Mouse (Mus musculus) right cerebral cortex, adult 18-20 months (tissue): ENCODE data around the gene Slc33a1.

Source experiments
- DNase-seq: peaks from one replicate; pipeline ENCODE4 v3.0.0; 2022; ENCODE audit warnings: mixed read lengths

Gene Slc33a1

DNA sequence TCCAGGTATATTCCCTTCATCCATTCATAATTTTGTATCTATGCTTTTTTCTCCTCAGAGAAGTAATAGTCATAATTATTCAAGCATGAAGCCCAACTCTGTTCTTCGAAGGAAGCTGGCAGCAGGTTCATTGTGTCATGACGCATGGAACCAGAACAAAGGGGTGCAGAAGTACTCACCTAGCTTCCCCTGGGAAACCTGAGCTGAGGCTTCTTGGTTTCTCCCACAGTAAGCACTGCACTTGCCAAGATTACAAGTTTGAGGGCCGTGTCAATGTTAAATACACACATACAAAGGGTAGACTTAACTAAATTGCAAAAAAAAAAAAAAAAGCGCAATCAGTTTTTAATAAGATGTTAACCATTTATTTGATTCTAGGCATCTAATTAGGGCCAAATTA, 68.3 kb downstream of the Slc33a1 start:
- no peak for DNase-seq

DNA sequence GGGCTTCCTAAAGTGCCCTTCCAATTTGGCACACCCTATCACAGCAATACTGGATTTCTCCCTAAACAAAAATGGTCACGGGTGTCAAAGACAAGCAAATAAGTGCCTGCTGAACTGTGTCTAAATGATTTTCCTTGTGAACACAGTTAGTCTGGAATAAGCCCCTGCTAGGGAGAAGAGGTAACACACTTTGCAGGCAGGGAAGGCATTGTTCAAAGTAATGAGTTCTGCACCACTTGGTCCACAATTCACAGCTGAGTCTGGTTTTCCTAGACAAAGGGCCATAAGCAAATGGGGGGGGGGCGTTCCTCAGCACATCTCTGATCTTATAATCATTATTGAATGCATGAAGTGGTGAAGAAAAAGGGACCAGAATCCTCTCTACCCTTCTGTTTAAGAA, 68.8 kb downstream of the Slc33a1 start:
- no peak for DNase-seq

DNA sequence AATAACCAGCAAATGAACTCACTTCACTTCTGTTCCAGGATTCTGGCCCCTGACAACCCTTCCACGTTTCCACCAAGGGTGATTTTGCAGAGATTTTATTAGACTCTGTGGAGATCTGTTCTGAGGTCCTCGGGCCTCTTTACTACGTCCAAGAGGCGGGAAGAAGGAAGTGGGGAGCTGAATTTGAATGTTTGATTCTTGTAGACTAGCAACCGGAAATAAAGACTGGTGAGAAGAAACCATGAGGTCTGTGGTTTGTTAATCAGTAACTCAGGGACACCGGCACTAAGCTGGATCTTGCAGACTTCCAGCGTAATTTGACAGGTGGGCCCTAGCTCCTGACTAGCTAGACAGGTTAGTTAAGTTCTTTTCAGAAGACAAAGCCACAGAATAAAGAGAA, 70.9 kb downstream of the Slc33a1 start:
- no peak for DNase-seq

DNA sequence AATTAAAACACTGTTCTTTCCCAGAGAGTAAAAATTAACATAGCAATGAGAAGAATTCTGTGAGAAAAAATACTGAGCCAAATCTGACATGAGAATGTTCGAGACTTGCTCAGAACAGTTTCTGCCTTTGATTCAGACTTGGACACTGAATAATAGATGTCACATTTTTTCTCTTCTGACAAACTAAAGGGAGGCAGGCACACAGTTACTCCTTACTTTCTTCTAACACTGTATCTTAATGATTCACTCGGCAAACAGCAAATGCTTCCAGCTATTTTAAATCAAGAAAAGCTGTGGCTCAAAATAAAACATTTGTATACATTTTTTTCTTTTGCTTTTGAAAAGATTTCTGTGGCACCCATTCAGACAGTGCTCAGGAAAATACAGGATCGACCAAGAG, 72.4 kb downstream of the Slc33a1 start:
- DNase-seq: no peak
